Mouse (Mus musculus) spleen, adult 2 months (tissue): ENCODE data around the gene Glmn. TPM values are rescaled to one million over a fixed set of nuclear protein-coding genes. Genes with fewer than 3 reads are reported as not detected.

Experiments used
- DNase-seq, 2 experiments: peaks; one replicate each; pipeline versions ENCODE4 v3.0.0 to v3.0.0-alpha.2; 2012 to 2021; ENCODE audit warnings: low spot score in 2 of 2, low read depth in 1 of 2
- H3K27ac ChIP-seq: fragments of 200-500 bp; 2 replicates; pipeline ENCODE4 v1.5.1; 2012; ENCODE audit warnings: low read length, inconsistent platforms; ENCODE audit not compliant: insufficient read depth
- H3K27me3 ChIP-seq: fragments of 200-500 bp; 2 replicates; pipeline ENCODE4 v1.6.1; 2012; ENCODE audit warnings: mild to moderate bottlenecking, moderate library complexity, low read length, inconsistent platforms; ENCODE audit not compliant: control insufficient read depth, insufficient read depth
- H3K36me3 ChIP-seq: fragments of 200-500 bp; 2 replicates; pipeline ENCODE4 v1.6.1; 2012; ENCODE audit warnings: mild to moderate bottlenecking, low read length, inconsistent platforms; ENCODE audit not compliant: control insufficient read depth, insufficient read depth
- H3K4me1 ChIP-seq: fragments of 200-500 bp; 2 replicates; pipeline ENCODE4 v1.6.1; 2011; ENCODE audit warnings: inconsistent platforms; ENCODE audit not compliant: control insufficient read depth, insufficient read depth, insufficient read length
- H3K4me3 ChIP-seq: fragments of 200-500 bp; 2 replicates; pipeline ENCODE4 v1.5.1; 2011; ENCODE audit warnings: mild to moderate bottlenecking, inconsistent platforms; ENCODE audit not compliant: insufficient read depth, insufficient read length; ENCODE audit errors: extremely low read depth
- CTCF ChIP-seq: fragments of 200-500 bp; IDR thresholded peaks from 2 replicates; pipeline ENCODE4 v1.5.1; 2011; ENCODE audit warnings: mild to moderate bottlenecking, inconsistent platforms; ENCODE audit not compliant: insufficient read depth, insufficient read length, insufficient replicate concordance; ENCODE audit errors: extremely low read depth
- POLR2A ChIP-seq: fragments of 200-500 bp; IDR thresholded peaks from 2 replicates; pipeline ENCODE4 v1.6.1; 2011; ENCODE audit warnings: low read depth, low read length, inconsistent platforms
- WGBS: fragments of 180-500 bp; shearing (Covaris S2); methylation state at CpG from one replicate; pipeline ENCODE4 v1.1.7; 2018; 5-methylcytosine and 5-hydroxymethylcytosine counted together
- polyA plus RNA-seq: library from polyadenylated mRNA; depleted of rRNA; stranded (reverse); fragments of >200 nt; gene quantifications from 2 replicates; pipeline ENCODE4 v1.2.3, GENCODE M21; 2012; rRNA removed

Glmn gene
- polyA plus RNA-seq, 1 experiment = 0.25 TPM

DNA sequence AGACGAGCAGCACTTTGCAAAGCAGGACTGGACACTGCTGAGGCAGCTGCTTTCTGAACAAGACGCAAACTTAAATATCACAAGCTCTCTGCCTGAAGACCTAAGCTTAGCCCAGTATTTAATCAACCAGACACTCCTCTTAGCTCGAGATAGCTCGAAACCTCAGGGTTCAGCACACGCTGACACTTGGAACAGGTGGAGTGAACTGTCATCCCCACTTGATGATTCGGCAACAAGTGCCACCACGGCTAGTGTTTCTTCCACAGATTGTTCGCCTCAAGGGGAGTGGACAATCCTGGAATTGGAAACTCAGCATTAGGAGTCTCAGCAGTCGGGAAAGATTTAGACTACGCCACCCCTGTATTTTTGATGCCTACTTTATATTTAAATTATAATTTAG lies 87.2 kb downstream of the Glmn start:
- peaks cover 2% of the 10 kb centered on the region; the same call in 1 of the 2 replicates for H3K4me1 ChIP-seq
- TF ChIP-seq POLR2A (no peak), CTCF (no peak)
- H3K4me3 ChIP-seq = no peak overlapping the region
- DNase-seq = no peak
- peaks cover 1% of the 10 kb centered on the region for H3K36me3 ChIP-seq
- WGBS = 92% methylated on average over 10 of the region's 10 CpGs
- H3K27me3 ChIP-seq = no peaks in the 10 kb centered on the region
- no peak overlapping the region for H3K27ac ChIP-seq

- Histone ChIP-seq H3K36me3 (peaks cover 4% of the 10 kb centered on the region), H3K27ac (no peak within 1 kb of the TSS), H3K4me1 (no peaks in the 10 kb centered on the region), H3K27me3 (no peaks in the 10 kb centered on the region), H3K4me3 (no peak within 1 kb of the TSS)
- no peak for DNase-seq
- TF ChIP-seq POLR2A (no peak), CTCF (no peak)
- 88% methylated on average over 4 of the region's 4 CpGs for WGBS
These were observed 90.4 kb downstream of the Glmn start, which contains the start of gene Gm42669 for GRCm38 (mm10) chr5:107507321-107507720. TSS of gene Gm42669 (plus strand) at chr5:107507621.

- WGBS = 85% methylated on average over 1 of the region's 1 CpGs
These were observed 96.9 kb downstream of the Glmn start for GRCm38 (mm10) chr5:107500741-107501140.

DNA sequence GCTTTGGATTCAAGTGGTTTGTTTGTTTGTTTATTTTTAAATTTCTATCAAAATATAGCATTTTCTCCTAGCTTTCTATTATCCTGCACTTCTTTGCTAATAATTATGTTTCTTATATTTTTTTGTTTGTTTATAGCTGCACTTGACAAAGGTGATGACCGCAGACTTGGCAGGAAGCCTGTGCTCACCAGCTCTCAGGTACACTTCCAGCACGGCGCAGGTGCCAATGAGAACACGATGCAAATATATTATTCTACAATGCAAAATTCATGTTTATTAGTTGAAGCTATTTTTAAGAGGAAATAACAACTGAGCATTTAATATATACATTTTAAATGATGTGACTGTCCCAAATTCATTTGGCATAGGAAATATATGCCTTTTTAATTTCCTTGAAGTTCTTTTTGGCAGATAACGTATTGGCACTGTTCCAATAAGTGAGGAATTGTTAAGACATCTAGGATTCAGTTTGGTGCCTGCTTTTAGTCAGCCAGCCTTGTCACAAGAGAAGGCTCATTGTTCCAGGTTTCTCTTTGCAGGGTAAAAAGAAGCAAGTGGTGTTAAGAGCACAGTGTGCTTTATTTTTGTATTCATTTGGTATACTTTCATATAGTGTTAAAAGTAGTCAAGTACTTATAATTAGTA lies 97.7 kb downstream of the Glmn start:
- Histone ChIP-seq H3K27me3 (no peaks in the 10 kb centered on the region), H3K36me3 (peaks cover 2% of the 10 kb centered on the region; the same call in 1 of the 2 replicates), H3K4me1 (peaks cover 4% of the 10 kb centered on the region; the same call in 1 of the 2 replicates), H3K4me3 (no peak overlapping the region), H3K27ac (no peak overlapping the region)
- DNase-seq = no peak
- TF ChIP-seq CTCF = no peak
- TF ChIP-seq POLR2A = no peak
- WGBS = 95% methylated on average over 5 of the region's 5 CpGs

More at GRCm38 (mm10) chr5:107500741-107501140, 96.9 kb downstream of the Glmn start:
- no peak for DNase-seq
- TF ChIP-seq CTCF (no peak), POLR2A (no peak)
- H3K36me3 ChIP-seq = peaks cover 2% of the 10 kb centered on the region; the same call in 1 of the 2 replicates
- H3K4me1 ChIP-seq = peaks cover 4% of the 10 kb centered on the region; the same call in 1 of the 2 replicates
- no peak overlapping the region for H3K27ac ChIP-seq
- no peak overlapping the region for H3K4me3 ChIP-seq
- H3K27me3 ChIP-seq = no peaks in the 10 kb centered on the region

Other genes starting within 250 kb of the Glmn start
- 0.12 and 0.26 TPM in 2 replicates for gene Ephx4, start 195.2 kb downstream of the Glmn start, polyA plus RNA-seq
- gene Lpcat2b, start 166.3 kb downstream of the Glmn start, polyA plus RNA-seq = not detected in 2 replicates
- 0.70 and 0.74 TPM in 2 replicates for gene Btbd8, start 159.9 kb downstream of the Glmn start, polyA plus RNA-seq
- gene Gm42669, start 90.3 kb downstream of the Glmn start, polyA plus RNA-seq = 0.06 and 0.07 TPM in 2 replicates
- gene 1700028K03Rik, start 63.2 kb downstream of the Glmn start, polyA plus RNA-seq = 0.01 TPM in 1 of 2 replicates, not detected in the other
- gene Rpap2, start 515 bp downstream of the Glmn start, polyA plus RNA-seq = 1.5 and 2.8 TPM in 2 replicates
- 10.6 and 18.3 TPM in 2 replicates for gene Gfi1, start 128.1 kb upstream of the Glmn start, polyA plus RNA-seq
- gene Ube2d2b, start 232.2 kb upstream of the Glmn start, polyA plus RNA-seq = not detected in 2 replicates